Mouse (Mus musculus) myocyte (in vitro differentiated cells): ENCODE measurements around the gene Olfr221.
"Not testable (repeated sequence)": the region's sequence is repeated elsewhere in the genome, so short reads cannot be mapped to it uniquely, and the experiment has no call there.

Experiments used
- CEBPB ChIP-seq: IDR thresholded peaks from 2 replicates; pipeline ENCODE4 v1.6.1; 2011; ENCODE audit warnings: mild to moderate bottlenecking, moderate library complexity; ENCODE audit not compliant: poor library complexity, insufficient read depth, severe bottlenecking
- E2F4 ChIP-seq: IDR thresholded peaks from one replicate; pipeline ENCODE4 v1.6.1; 2011; ENCODE audit warnings: mild to moderate bottlenecking, control low read depth, moderate library complexity; ENCODE audit not compliant: insufficient read depth
- MAX ChIP-seq: IDR thresholded peaks from one replicate; pipeline ENCODE4 v1.6.1; 2011; ENCODE audit warnings: low read depth, mild to moderate bottlenecking, control low read depth
- MYOD1 ChIP-seq, 3 experiments: IDR thresholded peaks; one replicate each; pipeline ENCODE4 v1.6.1; 2011; ENCODE audit warnings: control low read depth in 2 of 3, low read depth in 2 of 3, mild to moderate bottlenecking in 2 of 3, moderate library complexity in 1 of 3; ENCODE audit not compliant: insufficient read length in 2 of 3, control insufficient read depth in 1 of 3
- MYOG ChIP-seq, 3 experiments: IDR thresholded peaks; one replicate each; pipeline ENCODE4 v1.6.1; 2011; ENCODE audit warnings: control low read depth in 2 of 3, low read depth in 2 of 3, mild to moderate bottlenecking in 2 of 3; ENCODE audit not compliant: insufficient read length in 2 of 3, control insufficient read depth in 1 of 3, insufficient read depth in 1 of 3
- POLR2A ChIP-seq: IDR thresholded peaks from one replicate; pipeline ENCODE4 v1.6.1; 2011; ENCODE audit warnings: low read depth, mild to moderate bottlenecking, control low read depth, moderate library complexity; ENCODE audit not compliant: insufficient read length
- POLR2AphosphoS2 ChIP-seq: IDR thresholded peaks from one replicate; pipeline ENCODE4 v1.6.1; 2011; ENCODE audit warnings: low read depth, control low read depth; ENCODE audit not compliant: insufficient read length
- REST ChIP-seq: IDR thresholded peaks from one replicate; pipeline ENCODE4 v1.6.1; 2011; ENCODE audit warnings: mild to moderate bottlenecking, control low read depth, moderate library complexity; ENCODE audit not compliant: insufficient read depth, insufficient read length
- SRF ChIP-seq: IDR thresholded peaks from one replicate; pipeline ENCODE4 v1.6.1; 2011; ENCODE audit warnings: low read depth; ENCODE audit not compliant: control insufficient read depth, insufficient read length
- TCF12 ChIP-seq: IDR thresholded peaks from one replicate; pipeline ENCODE4 v1.6.1; 2011; ENCODE audit warnings: mild to moderate bottlenecking, control low read depth; ENCODE audit not compliant: poor library complexity, insufficient read depth, severe bottlenecking
- TCF3 ChIP-seq: IDR thresholded peaks from one replicate; pipeline ENCODE4 v1.6.1; 2011; ENCODE audit warnings: low read depth, control low read depth; ENCODE audit not compliant: insufficient read length
- USF1 ChIP-seq: IDR thresholded peaks from one replicate; pipeline ENCODE4 v1.6.1; 2011; ENCODE audit warnings: low read depth, mild to moderate bottlenecking, control low read depth, moderate library complexity

DNA sequence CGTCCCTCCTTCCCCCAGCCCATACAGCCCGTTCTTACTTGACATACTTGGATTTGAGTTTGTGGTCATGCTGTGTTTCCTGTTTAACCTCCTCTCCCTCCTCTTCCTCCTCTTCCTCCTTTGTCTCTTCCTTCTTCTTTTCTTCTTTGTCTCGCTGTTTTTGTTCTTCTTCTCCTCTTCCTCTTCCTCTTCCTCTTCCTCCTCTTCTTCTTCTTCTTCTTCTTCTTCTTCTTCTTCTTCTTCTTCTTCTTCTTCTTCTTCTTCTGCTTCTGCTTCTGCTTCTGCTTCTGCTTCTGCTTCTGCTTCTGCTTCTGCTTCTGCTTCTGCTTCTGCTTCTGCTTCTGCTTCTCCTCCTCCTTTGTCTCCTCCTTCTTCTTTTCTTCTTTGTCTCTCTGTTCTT lies at the start of gene Olfr221:
- TF ChIP-seq POLR2AphosphoS2; E2F4; POLR2A; CEBPB; USF1; MAX; SRF; MYOG (IDR thresholded peaks at IDR 0.05; ENCODE audit: control insufficient read depth in 1 of 3, insufficient read depth in 1 of 3, insufficient read length in 2 of 3, low read depth in 2 of 3); TCF12; REST; MYOD1 (IDR thresholded peaks at IDR 0.05; ENCODE audit: control insufficient read depth in 1 of 3, insufficient read length in 2 of 3, low read depth in 2 of 3); TCF3: not testable (repeated sequence)
